Comparison of ENCODE assay signal across 9 mouse cellular contexts in genomic region chr13:24762254-24762653, GRCm38 (mm10). TPM values are rescaled to one million over a fixed set of nuclear protein-coding genes. Genes with fewer than 3 reads are reported as not detected.
DNase-seq lines count a peak whose midpoint lies in the region; ATAC-seq and TF ChIP-seq lines count a peak whose summit lies in the region.
"Had no signal": no experiment of that assay in that cellular context is flagged by ENCODE, and none has a peak within 500 bp of the region (broad histone marks: within the 10 kb centered on the region; RNA-seq: fewer than 3 reads in every experiment).

No protein-coding gene starts in this region.

- peaks cover 19% of the 10 kb centered on the region for H3K36me3 ChIP-seq in lung, embryonic 14.5 days (ENCODE audit: insufficient read depth)
- H3K36me3 ChIP-seq in embryonic facial prominence, embryonic 15.5 days, result no peaks in the 10 kb centered on the region
- peaks cover 8% of the 10 kb centered on the region; the same call in 1 of the 2 replicates for H3K36me3 ChIP-seq in intestine, postnatal 0 days (ENCODE audit: control insufficient read depth, insufficient read depth)
- no peaks in the 10 kb centered on the region for H3K36me3 ChIP-seq in neural tube, embryonic 14.5 days (ENCODE audit: control insufficient read depth, insufficient read depth, low read length)

- DNase-seq in lung, embryonic 14.5 days, result no peak
- no peak for DNase-seq in lung, postnatal 4 days
- DNase-seq in spleen, postnatal 10 days (ENCODE audit: low spot score in 2 of 2), result no peak
- DNase-seq in layer of hippocampus, adult 8-10 months (ENCODE audit: low spot score in 2 of 2), result no peak
- DNase-seq in thymus, postnatal 14 days, result no peak

- peaks cover 3% of the 10 kb centered on the region; the same call in 1 of the 2 replicates for H3K4me1 ChIP-seq in lung, embryonic 14.5 days (ENCODE audit: insufficient read depth)
- peaks cover 8% of the 10 kb centered on the region for H3K4me1 ChIP-seq in embryonic facial prominence, embryonic 15.5 days
- no peaks in the 10 kb centered on the region for H3K4me1 ChIP-seq in intestine, postnatal 0 days (replicated peaks; ENCODE audit: control insufficient read depth, insufficient read depth, low read length)
- H3K4me1 ChIP-seq in neural tube, embryonic 14.5 days (ENCODE audit: control insufficient read depth, insufficient read depth, low read length), result peaks cover 3% of the 10 kb centered on the region; the same call in 1 of the 2 replicates

- no peaks in the 10 kb centered on the region for H3K27me3 ChIP-seq in lung, embryonic 14.5 days (ENCODE audit: insufficient read depth, low read length)
- no peaks in the 10 kb centered on the region for H3K27me3 ChIP-seq in embryonic facial prominence, embryonic 15.5 days
- no peaks in the 10 kb centered on the region for H3K27me3 ChIP-seq in intestine, postnatal 0 days (replicated peaks; ENCODE audit: control insufficient read depth, insufficient read depth, low read length)
- H3K27me3 ChIP-seq in neural tube, embryonic 14.5 days (ENCODE audit: control insufficient read depth, insufficient read depth, low read length), result no peaks in the 10 kb centered on the region

- TF ChIP-seq CTCF in lung, embryonic 14.5 days (IDR thresholded peaks at IDR 0.05; ENCODE audit: low read depth), result no peak
- TF ChIP-seq CTCF in intestine, postnatal 0 days (IDR thresholded peaks at IDR 0.05; ENCODE audit: low read depth), result no peak

- ATAC-seq in lung, embryonic 14.5 days (ENCODE audit: insufficient read depth), result no peak
- no peak for ATAC-seq in embryonic facial prominence, embryonic 15.5 days (ENCODE audit: insufficient number of reproducible peaks, low FRiP score, low TSS enrichment, low read depth)
- no peak for ATAC-seq in intestine, postnatal 0 days
- no peak; the same call in 1 of the 2 replicates for ATAC-seq in neural tube, embryonic 14.5 days (ENCODE audit: low read depth)

- H3K4me2 ChIP-seq in lung, embryonic 14.5 days, result peak overlapping the region; percentile 79
- H3K4me2 ChIP-seq in embryonic facial prominence, embryonic 15.5 days (replicated peaks), result peak overlapping the region; percentile 61
- peak overlapping the region; percentile 79 for H3K4me2 ChIP-seq in intestine, postnatal 0 days (replicated peaks; ENCODE audit: low read depth)
- H3K4me2 ChIP-seq in neural tube, embryonic 14.5 days (ENCODE audit: low read depth, low read length), result peak overlapping the region; percentile 62

- WGBS in lung, embryonic 14.5 days, result 25% methylated on average over 4 of the region's 4 CpGs
- 28% methylated on average over 4 of the region's 4 CpGs for WGBS in embryonic facial prominence, embryonic 15.5 days
- 20% methylated on average over 4 of the region's 4 CpGs for WGBS in intestine, postnatal 0 days
- 47% methylated on average over 4 of the region's 4 CpGs for WGBS in neural tube, embryonic 14.5 days

- peak overlapping the region; percentile 84 for H3K4me3 ChIP-seq in lung, embryonic 14.5 days (ENCODE audit: low read depth, low read length)
- peak overlapping the region; percentile 63 for H3K4me3 ChIP-seq in embryonic facial prominence, embryonic 15.5 days (replicated peaks)
- H3K4me3 ChIP-seq in intestine, postnatal 0 days (ENCODE audit: low read depth, low read length), result peak overlapping the region; percentile 64
- H3K4me3 ChIP-seq in neural tube, embryonic 14.5 days (ENCODE audit: low read depth, low read length), result peak overlapping the region; percentile 96

- no peak overlapping the region for H3K27ac ChIP-seq in lung, embryonic 14.5 days (ENCODE audit: low read depth)
- H3K27ac ChIP-seq in embryonic facial prominence, embryonic 15.5 days (replicated peaks), result no peak overlapping the region
- no peak overlapping the region for H3K27ac ChIP-seq in intestine, postnatal 0 days (ENCODE audit: low read depth, low read length)
- H3K27ac ChIP-seq in neural tube, embryonic 14.5 days (ENCODE audit: low read depth, low read length), result no peak overlapping the region

- H3K9me3 ChIP-seq in lung, embryonic 14.5 days (ENCODE audit: low read depth, low read length), result no peaks in the 10 kb centered on the region
- H3K9me3 ChIP-seq in embryonic facial prominence, embryonic 15.5 days (replicated peaks), result no peaks in the 10 kb centered on the region
- H3K9me3 ChIP-seq in intestine, postnatal 0 days (ENCODE audit: control insufficient read depth), result no peaks in the 10 kb centered on the region
- H3K9me3 ChIP-seq in neural tube, embryonic 14.5 days (ENCODE audit: control insufficient read depth, low read length), result no peaks in the 10 kb centered on the region

- H3K9ac ChIP-seq in lung, embryonic 14.5 days, result 0 out of 2 replicates have a peak overlapping the region, but pooled peaks have one; percentile 93
- no peak overlapping the region for H3K9ac ChIP-seq in embryonic facial prominence, embryonic 15.5 days
- H3K9ac ChIP-seq in intestine, postnatal 0 days (ENCODE audit: low read depth, low read length), result no peak overlapping the region
- H3K9ac ChIP-seq in neural tube, embryonic 14.5 days (replicated peaks; ENCODE audit: low read depth, low read length), result no peak overlapping the region

RNA-seq across cellular contexts. Expression of gene Gmnn, which starts 0.5 kb away (rescaled TPM):
- polyA plus RNA-seq in lung, embryonic 14.5 days (2014; fragmentation: Nextera tagmentation; extraction: Ambion mirVana), result 134 and 135 TPM in 2 replicates
- 69.0 and 72.2 TPM in 2 replicates for polyA plus RNA-seq in embryonic facial prominence, embryonic 15.5 days (2015; fragmentation: Nextera tagmentation; extraction: Ambion mirVana)
- polyA plus RNA-seq in intestine, postnatal 0 days (2015; fragmentation: Nextera tagmentation; extraction: Ambion mirVana), result 47.7 and 50.6 TPM in 2 replicates
- polyA plus RNA-seq in neural tube, embryonic 14.5 days (2014; fragmentation: Nextera tagmentation; extraction: Ambion mirVana), result 9.9 and 16.5 TPM in 2 replicates
- 1 to 10 TPM; 2.0 to 5.6 (median 3.0) TPM for total RNA-seq in layer of hippocampus, adult 8-10 months (2022)

RNA-seq across cellular contexts. Expression of gene Armh2, which starts 21.2 kb away (rescaled TPM):
- 0.30 TPM in 1 of 2 replicates, not detected in the other for polyA plus RNA-seq in lung, embryonic 14.5 days (2014; fragmentation: Nextera tagmentation; extraction: Ambion mirVana)
- not detected in 2 replicates for polyA plus RNA-seq in embryonic facial prominence, embryonic 15.5 days (2015; fragmentation: Nextera tagmentation; extraction: Ambion mirVana)
- not detected in 2 replicates for polyA plus RNA-seq in intestine, postnatal 0 days (2015; fragmentation: Nextera tagmentation; extraction: Ambion mirVana)
- not detected in 2 replicates for polyA plus RNA-seq in neural tube, embryonic 14.5 days (2014; fragmentation: Nextera tagmentation; extraction: Ambion mirVana)
- total RNA-seq in layer of hippocampus, adult 8-10 months (2022), result not detected
- total RNA-seq: granulocyte monocyte progenitor cell, adult 5-6 weeks had no signal

RNA-seq across cellular contexts. Expression of gene BC005537, which starts 39.2 kb away (rescaled TPM):
- polyA plus RNA-seq in lung, embryonic 14.5 days (2014; fragmentation: Nextera tagmentation; extraction: Ambion mirVana), result 26.9 and 32.5 TPM in 2 replicates
- polyA plus RNA-seq in embryonic facial prominence, embryonic 15.5 days (2015; fragmentation: Nextera tagmentation; extraction: Ambion mirVana), result 14.4 and 16.0 TPM in 2 replicates
- polyA plus RNA-seq in intestine, postnatal 0 days (2015; fragmentation: Nextera tagmentation; extraction: Ambion mirVana), result 15.4 and 17.5 TPM in 2 replicates
- 34.3 and 51.9 TPM in 2 replicates for polyA plus RNA-seq in neural tube, embryonic 14.5 days (2014; fragmentation: Nextera tagmentation; extraction: Ambion mirVana)
- 100 to 1,000 TPM; 137 to 156 (median 148) TPM for total RNA-seq in layer of hippocampus, adult 8-10 months (2022)
